Mouse (Mus musculus): Measurements from ENCODE around the gene Sorbs1. TPM values are rescaled to one million over a fixed set of nuclear protein-coding genes. Genes with fewer than 3 reads are reported as not detected.
A peak's percentile ranks its signal among the peaks of the same experiment; 100 is the strongest.

Sorbs1 gene
- polyA plus RNA-seq, 1 experiment = 38.8 TPM

DNA sequence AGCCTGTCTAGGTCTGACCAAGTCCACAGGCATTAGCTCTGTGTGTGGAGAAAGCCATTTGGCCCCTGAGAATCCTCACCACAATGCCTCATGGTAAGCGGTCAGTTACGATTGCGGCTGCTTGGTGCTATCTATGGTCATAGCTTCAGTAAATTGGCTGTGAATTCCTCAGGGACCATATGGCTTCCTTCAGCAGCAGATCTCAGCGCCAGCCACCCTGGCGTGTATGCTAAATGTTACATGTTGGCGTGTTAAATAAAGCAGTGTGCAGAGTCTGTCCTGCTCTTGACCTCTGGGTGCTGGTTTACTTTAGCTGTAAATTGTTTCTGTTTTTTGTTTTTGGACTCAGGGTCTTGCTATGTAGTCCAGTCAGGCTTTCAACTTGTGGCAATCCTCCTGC lies 40.3 kb upstream of the Sorbs1 start:
- H3K79me2 ChIP-seq (ENCODE audit: control insufficient read depth, insufficient read depth) = no peaks in the 10 kb centered on the region
- H3K4me3 ChIP-seq = no peak overlapping the region
- peak; percentile 29 for TF ChIP-seq POLR2AphosphoS2 (IDR thresholded peaks at IDR 0.05; ENCODE audit: insufficient read length, low read depth)
- no peak for TF ChIP-seq SRF (IDR thresholded peaks at IDR 0.05; ENCODE audit: control insufficient read depth, insufficient read length, low read depth)
- peaks cover 45% of the 10 kb centered on the region for H3K36me3 ChIP-seq (ENCODE audit: control insufficient read depth, insufficient read depth)
- no peak overlapping the region for H3K4me2 ChIP-seq (ENCODE audit: low read depth)
- no peak overlapping the region for H3ac ChIP-seq (ENCODE audit: control insufficient read depth, insufficient read length)
- no peaks in the 10 kb centered on the region for H3K27me3 ChIP-seq (ENCODE audit: control insufficient read depth, insufficient read depth, insufficient read length)

DNA sequence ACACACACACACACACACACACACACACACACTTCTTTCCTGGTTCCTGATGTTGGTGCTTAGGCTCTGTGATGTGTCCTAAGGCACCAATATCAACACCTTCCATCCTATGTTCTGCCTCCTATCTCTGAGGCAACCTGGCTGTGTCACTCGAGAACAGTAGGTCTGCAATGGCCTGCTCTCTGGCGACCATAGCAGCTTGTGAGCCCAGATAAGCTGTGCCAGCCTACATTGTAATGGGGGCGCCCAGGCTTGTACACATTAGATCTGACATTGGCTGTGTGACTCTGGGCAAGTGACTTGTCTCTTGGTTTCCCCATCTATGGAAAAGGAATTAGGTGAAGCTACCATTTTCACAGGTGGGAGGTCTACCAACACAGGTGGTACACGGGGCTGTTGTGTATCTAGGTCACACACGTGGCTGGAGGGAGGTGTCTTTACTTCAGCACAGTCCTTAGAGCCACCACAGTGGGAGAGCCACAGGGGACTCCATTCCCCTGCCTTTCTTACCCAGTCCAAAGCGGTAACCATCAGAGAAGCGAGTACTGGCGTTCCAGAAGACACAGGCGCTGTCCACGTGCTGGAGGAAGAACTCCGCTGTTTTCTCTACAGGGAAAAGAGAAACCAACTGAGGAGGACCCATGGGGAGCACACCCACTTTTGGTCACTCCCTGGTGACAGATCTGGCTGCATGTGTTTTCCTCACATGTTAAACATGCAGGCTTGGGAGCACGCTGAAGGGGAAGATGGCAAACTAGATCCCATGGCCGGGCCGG lies 39.6 kb upstream of the Sorbs1 start:
- Histone ChIP-seq H3K4me3 (no peak overlapping the region), H3K36me3 (ENCODE audit: control insufficient read depth, insufficient read depth) (peaks cover 42% of the 10 kb centered on the region), H3K4me2 (ENCODE audit: low read depth) (no peak overlapping the region), H3ac (ENCODE audit: control insufficient read depth, insufficient read length) (no peak overlapping the region), H3K27me3 (ENCODE audit: control insufficient read depth, insufficient read depth, insufficient read length) (no peaks in the 10 kb centered on the region), H3K79me2 (ENCODE audit: control insufficient read depth, insufficient read depth) (no peaks in the 10 kb centered on the region)
- TF ChIP-seq CEBPB (IDR thresholded peaks at IDR 0.05; ENCODE audit: insufficient read depth, poor library complexity, severe bottlenecking) = no peak
- no peak for TF ChIP-seq USF1 (IDR thresholded peaks at IDR 0.05; ENCODE audit: low read depth)
- TF ChIP-seq POLR2A (IDR thresholded peaks at IDR 0.05; ENCODE audit: insufficient read length, low read depth) = no peak
- no peak for TF ChIP-seq TCF3 (IDR thresholded peaks at IDR 0.05; ENCODE audit: insufficient read length, low read depth)
- no peak for TF ChIP-seq MAX (IDR thresholded peaks at IDR 0.05; ENCODE audit: low read depth)
- TF ChIP-seq E2F4 (IDR thresholded peaks at IDR 0.05; ENCODE audit: insufficient read depth) = no peak
- TF ChIP-seq POLR2AphosphoS2 (IDR thresholded peaks at IDR 0.05; ENCODE audit: insufficient read length, low read depth) = no peak
- TF ChIP-seq MYOG (IDR thresholded peaks at IDR 0.05; ENCODE audit: control insufficient read depth in 1 of 3, insufficient read depth in 1 of 3, insufficient read length in 2 of 3, low read depth in 2 of 3) = no peak
- TF ChIP-seq REST (IDR thresholded peaks at IDR 0.05; ENCODE audit: insufficient read depth, insufficient read length) = no peak
- no peak for TF ChIP-seq TCF12 (IDR thresholded peaks at IDR 0.05; ENCODE audit: insufficient read depth, poor library complexity, severe bottlenecking)
- TF ChIP-seq MYOD1 (IDR thresholded peaks at IDR 0.05; ENCODE audit: control insufficient read depth in 1 of 3, insufficient read length in 2 of 3, low read depth in 2 of 3) = no peak
- no peak for TF ChIP-seq SRF (IDR thresholded peaks at IDR 0.05; ENCODE audit: control insufficient read depth, insufficient read length, low read depth)

DNA sequence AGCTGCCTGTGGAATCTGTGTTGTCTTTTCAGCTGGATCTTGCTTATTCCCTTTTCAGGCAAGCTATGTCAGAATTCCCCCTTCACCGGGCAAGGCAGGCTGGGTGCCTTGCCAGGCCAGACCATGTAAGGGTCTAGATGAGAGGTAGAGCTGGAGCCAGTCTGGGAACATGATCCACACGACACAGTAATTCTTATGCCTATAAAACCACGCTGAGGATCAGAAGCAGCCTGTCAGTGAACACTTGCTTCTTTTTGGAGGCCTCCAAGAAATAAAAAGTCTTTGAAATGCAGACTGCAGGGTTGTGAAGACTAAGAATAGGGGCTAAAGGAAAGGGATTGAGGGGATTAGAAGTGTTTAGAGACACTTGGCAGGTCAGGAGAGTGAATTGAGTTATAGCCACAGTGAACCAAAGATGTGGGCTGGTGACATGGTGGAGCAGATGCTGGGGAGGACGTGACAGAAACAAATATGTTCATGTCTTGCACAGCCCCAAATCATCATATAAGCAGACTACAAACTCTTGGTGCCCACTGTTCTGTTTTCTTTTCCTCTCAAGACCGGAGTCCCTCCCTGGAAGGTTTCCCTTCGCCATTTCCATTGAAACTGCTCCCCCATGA lies 36.0 kb upstream of the Sorbs1 start:
- Histone ChIP-seq H3K4me3 (no peak overlapping the region), H3K4me2 (ENCODE audit: low read depth) (no peak overlapping the region), H3ac (ENCODE audit: control insufficient read depth, insufficient read length) (no peak overlapping the region), H3K79me2 (ENCODE audit: control insufficient read depth, insufficient read depth) (no peaks in the 10 kb centered on the region), H3K27me3 (ENCODE audit: control insufficient read depth, insufficient read depth, insufficient read length) (no peaks in the 10 kb centered on the region), H3K36me3 (ENCODE audit: control insufficient read depth, insufficient read depth) (peaks cover 23% of the 10 kb centered on the region)
- peak in 2 of 3 experiments; percentile 29 to 36 for TF ChIP-seq MYOD1 (IDR thresholded peaks at IDR 0.05; ENCODE audit: control insufficient read depth in 1 of 3, insufficient read length in 2 of 3, low read depth in 2 of 3)
- TF ChIP-seq USF1 (IDR thresholded peaks at IDR 0.05; ENCODE audit: low read depth) = no peak

DNA sequence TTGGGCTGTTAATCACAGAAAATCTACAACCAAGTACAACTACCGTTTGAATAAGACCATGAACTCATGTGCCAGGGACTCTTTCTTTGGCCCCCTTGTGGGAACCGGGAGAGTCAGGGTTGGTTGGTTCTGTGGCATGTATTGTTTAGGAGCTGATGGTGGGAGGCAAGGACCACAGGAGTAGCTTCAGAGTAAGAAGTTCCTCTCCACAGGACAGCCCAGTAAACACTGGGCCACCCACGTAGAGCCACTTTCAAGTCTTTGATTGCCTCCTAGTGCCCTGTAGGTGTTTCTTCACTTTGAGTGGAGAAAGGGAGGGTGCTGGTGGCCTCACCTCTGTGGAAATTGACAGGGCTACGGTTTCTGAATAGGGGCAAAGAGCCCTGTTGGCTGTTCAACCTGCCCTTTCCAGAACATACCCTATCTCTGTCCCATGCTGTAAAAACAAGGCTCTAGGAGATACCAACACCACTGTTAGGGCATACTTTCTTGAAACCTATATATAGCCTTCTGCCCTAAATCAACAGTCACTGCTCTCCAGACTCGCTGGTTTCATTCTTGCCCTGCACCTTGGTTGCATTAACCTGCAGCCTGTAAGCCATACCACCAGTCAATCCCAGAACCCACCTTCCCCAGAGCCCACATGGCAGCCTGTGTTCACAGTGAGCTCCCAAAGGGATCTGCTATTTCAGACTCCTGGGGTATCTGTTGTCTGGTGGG lies 35.4 kb upstream of the Sorbs1 start:
- Histone ChIP-seq H3K4me3 (no peak overlapping the region), H3K4me2 (ENCODE audit: low read depth) (no peak overlapping the region), H3ac (ENCODE audit: control insufficient read depth, insufficient read length) (no peak overlapping the region), H3K79me2 (ENCODE audit: control insufficient read depth, insufficient read depth) (no peaks in the 10 kb centered on the region), H3K36me3 (ENCODE audit: control insufficient read depth, insufficient read depth) (peaks cover 20% of the 10 kb centered on the region), H3K27me3 (ENCODE audit: control insufficient read depth, insufficient read depth, insufficient read length) (no peaks in the 10 kb centered on the region)
- no peak for TF ChIP-seq SRF (IDR thresholded peaks at IDR 0.05; ENCODE audit: control insufficient read depth, insufficient read length, low read depth)
- peak; percentile 11 for TF ChIP-seq POLR2AphosphoS2 (IDR thresholded peaks at IDR 0.05; ENCODE audit: insufficient read length, low read depth)

DNA sequence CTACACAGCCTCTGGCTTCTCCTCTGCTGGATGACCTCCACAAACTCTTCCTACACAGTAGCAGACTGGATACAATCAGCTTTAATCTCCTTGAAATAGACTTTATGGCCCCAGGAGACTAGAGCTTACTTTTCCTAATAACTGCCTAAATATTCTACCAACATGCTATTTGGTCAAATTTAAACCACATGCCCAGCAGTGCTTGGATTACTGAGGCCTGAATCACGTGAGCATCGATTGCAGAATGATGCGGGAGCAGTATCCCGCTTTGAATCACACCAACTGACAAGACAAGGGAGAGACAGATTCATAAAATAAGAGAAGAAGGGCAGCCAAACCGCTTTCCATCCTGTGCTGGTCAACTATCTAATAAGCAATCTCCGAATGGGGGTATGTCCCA lies 34.8 kb upstream of the Sorbs1 start:
- Histone ChIP-seq H3K4me2 (ENCODE audit: low read depth) (no peak overlapping the region), H3K79me2 (ENCODE audit: control insufficient read depth, insufficient read depth) (no peaks in the 10 kb centered on the region), H3ac (ENCODE audit: control insufficient read depth, insufficient read length) (no peak overlapping the region), H3K27me3 (ENCODE audit: control insufficient read depth, insufficient read depth, insufficient read length) (no peaks in the 10 kb centered on the region), H3K4me3 (no peak overlapping the region), H3K36me3 (ENCODE audit: control insufficient read depth, insufficient read depth) (peaks cover 16% of the 10 kb centered on the region)
- no peak for TF ChIP-seq POLR2A (IDR thresholded peaks at IDR 0.05; ENCODE audit: insufficient read length, low read depth)
- no peak for TF ChIP-seq CEBPB (IDR thresholded peaks at IDR 0.05; ENCODE audit: insufficient read depth, poor library complexity, severe bottlenecking)
- TF ChIP-seq TCF12 (IDR thresholded peaks at IDR 0.05; ENCODE audit: insufficient read depth, poor library complexity, severe bottlenecking) = no peak
- no peak for TF ChIP-seq TCF3 (IDR thresholded peaks at IDR 0.05; ENCODE audit: insufficient read length, low read depth)
- no peak for TF ChIP-seq POLR2AphosphoS2 (IDR thresholded peaks at IDR 0.05; ENCODE audit: insufficient read length, low read depth)
- no peak for TF ChIP-seq E2F4 (IDR thresholded peaks at IDR 0.05; ENCODE audit: insufficient read depth)
- TF ChIP-seq MYOG (IDR thresholded peaks at IDR 0.05; ENCODE audit: control insufficient read depth in 1 of 3, insufficient read depth in 1 of 3, insufficient read length in 2 of 3, low read depth in 2 of 3) = no peak
- no peak for TF ChIP-seq USF1 (IDR thresholded peaks at IDR 0.05; ENCODE audit: low read depth)
- TF ChIP-seq SRF (IDR thresholded peaks at IDR 0.05; ENCODE audit: control insufficient read depth, insufficient read length, low read depth) = no peak
- no peak for TF ChIP-seq REST (IDR thresholded peaks at IDR 0.05; ENCODE audit: insufficient read depth, insufficient read length)
- TF ChIP-seq MYOD1 (IDR thresholded peaks at IDR 0.05; ENCODE audit: control insufficient read depth in 1 of 3, insufficient read length in 2 of 3, low read depth in 2 of 3) = no peak

Measured in myocyte (in vitro differentiated cells).